Mouse (Mus musculus): ENCODE results near the gene 1520401A03Rik. TPM values are rescaled to one million over a fixed set of nuclear protein-coding genes. Genes with fewer than 3 reads are reported as not detected.
"Not testable (repeated sequence)": the region's sequence is repeated elsewhere in the genome, so short reads cannot be mapped to it uniquely, and the experiment has no call there.

Gene 1520401A03Rik
- 0.14 and 0.88 TPM in 2 replicates for polyA plus RNA-seq (2015; fragmentation: Nextera tagmentation; extraction: Ambion mirVana)

GRCm38 (mm10) chr17:23722376-23723125 lies at the start of gene 1520401A03Rik:
Gene 1520401A03Rik (minus strand): TSS chr17:23722783.
- Histone ChIP-seq H3K9me3 (replicated peaks) (no peaks in the 10 kb centered on the region), H3K9ac (no peak within 1 kb of the TSS), H3K4me2 (no peak within 1 kb of the TSS), H3K27ac (no peak within 1 kb of the TSS), H3K36me3 (no peaks in the 10 kb centered on the region), H3K4me3 (replicated peaks) (no peak within 1 kb of the TSS), H3K27me3 (no peaks in the 10 kb centered on the region), H3K4me1 (peaks cover 15% of the 10 kb centered on the region)
- no peak for ATAC-seq (replicated peaks; ENCODE audit: low FRiP score)
- WGBS: 68% methylated on average over 7 of the region's 7 CpGs

GRCm38 (mm10) chr17:23772219-23772556 lies 49.6 kb upstream of the 1520401A03Rik start:
- not testable (repeated sequence) for H3K4me3 ChIP-seq (replicated peaks); ATAC-seq (replicated peaks; ENCODE audit: low FRiP score); H3K27ac ChIP-seq; H3K27me3 ChIP-seq; H3K9me3 ChIP-seq (replicated peaks); H3K9ac ChIP-seq
- 87% methylated on average over 2 of the region's 2 CpGs for WGBS
- H3K4me2 ChIP-seq: 0 out of 2 replicates have a peak overlapping the region, but pooled peaks have one; percentile 75
- H3K4me1 ChIP-seq: peaks cover 15% of the 10 kb centered on the region
- H3K36me3 ChIP-seq: peaks cover 11% of the 10 kb centered on the region; the same call in 1 of the 2 replicates

- ATAC-seq (replicated peaks; ENCODE audit: low FRiP score): peak; percentile 97
- Histone ChIP-seq H3K4me1 (peaks cover 15% of the 10 kb centered on the region), H3K27me3 (no peaks in the 10 kb centered on the region), H3K27ac (peak within 1 kb of the TSS; percentile 89), H3K4me3 (replicated peaks) (peak within 1 kb of the TSS; percentile 93), H3K36me3 (peaks cover 11% of the 10 kb centered on the region; the same call in 1 of the 2 replicates), H3K4me2 (peak within 1 kb of the TSS; percentile 75), H3K9ac (peak within 1 kb of the TSS; percentile 94), H3K9me3 (replicated peaks) (no peaks in the 10 kb centered on the region)
- 3% methylated on average over 56 of the region's 58 CpGs for WGBS
Observed at GRCm38 (mm10) chr17:23771284-23772218, 49.0 kb upstream of the 1520401A03Rik start, which contains the start of gene Flywch1. Gene Flywch1 (minus strand): TSS chr17:23771602.

GRCm38 (mm10) chr17:23770896-23771283 lies 48.3 kb upstream of the 1520401A03Rik start:
- H3K4me2 ChIP-seq: peak overlapping the region; percentile 75
- peak overlapping the region; percentile 93 for H3K4me3 ChIP-seq (replicated peaks)
- peak overlapping the region; percentile 89 for H3K27ac ChIP-seq
- under 1% methylated on average over 19 of the region's 19 CpGs for WGBS
- peaks cover 15% of the 10 kb centered on the region for H3K4me1 ChIP-seq
- no peaks in the 10 kb centered on the region for H3K9me3 ChIP-seq (replicated peaks)
- peaks cover 11% of the 10 kb centered on the region; the same call in 1 of the 2 replicates for H3K36me3 ChIP-seq
- peak overlapping the region; percentile 94 for H3K9ac ChIP-seq
- peak; percentile 50; the same call in 1 of the 2 replicates for ATAC-seq (replicated peaks; ENCODE audit: low FRiP score)
- H3K27me3 ChIP-seq: no peaks in the 10 kb centered on the region

GRCm38 (mm10) chr17:23770493-23770892 lies 47.9 kb upstream of the 1520401A03Rik start:
- H3K4me1 ChIP-seq: peaks cover 15% of the 10 kb centered on the region
- H3K9ac ChIP-seq: peak overlapping the region; percentile 94
- no peaks in the 10 kb centered on the region for H3K9me3 ChIP-seq (replicated peaks)
- peak overlapping the region; percentile 89; the same call in 1 of the 2 replicates for H3K27ac ChIP-seq
- H3K27me3 ChIP-seq: no peaks in the 10 kb centered on the region
- 20% methylated on average over 2 of the region's 2 CpGs for WGBS
- peak overlapping the region; percentile 93 for H3K4me3 ChIP-seq (replicated peaks)
- H3K4me2 ChIP-seq: peak overlapping the region; percentile 75
- H3K36me3 ChIP-seq: peaks cover 11% of the 10 kb centered on the region; the same call in 1 of the 2 replicates
- ATAC-seq (replicated peaks; ENCODE audit: low FRiP score): no peak

GRCm38 (mm10) chr17:23762976-23763375 lies 40.4 kb upstream of the 1520401A03Rik start:
- Histone ChIP-seq H3K27me3 (no peaks in the 10 kb centered on the region), H3K9ac (no peak overlapping the region), H3K4me3 (replicated peaks) (no peak overlapping the region)

GRCm38 (mm10) chr17:23761155-23761554 lies 38.6 kb upstream of the 1520401A03Rik start:
- no peak overlapping the region for H3K27ac ChIP-seq
- H3K4me3 ChIP-seq (replicated peaks): no peak overlapping the region
- 94% methylated on average over 3 of the region's 3 CpGs for WGBS
- H3K4me1 ChIP-seq: no peaks in the 10 kb centered on the region
- H3K27me3 ChIP-seq: no peaks in the 10 kb centered on the region
- no peaks in the 10 kb centered on the region for H3K9me3 ChIP-seq (replicated peaks)
- peaks cover 80% of the 10 kb centered on the region for H3K36me3 ChIP-seq
- ATAC-seq (replicated peaks; ENCODE audit: low FRiP score): no peak
- H3K9ac ChIP-seq: no peak overlapping the region
- H3K4me2 ChIP-seq: no peak overlapping the region

More at GRCm38 (mm10) chr17:23762976-23763375, 40.4 kb upstream of the 1520401A03Rik start:
- no peak overlapping the region for H3K4me2 ChIP-seq
- no peaks in the 10 kb centered on the region for H3K9me3 ChIP-seq (replicated peaks)
- WGBS: 89% methylated on average over 11 of the region's 11 CpGs
- no peak overlapping the region for H3K27ac ChIP-seq
- H3K36me3 ChIP-seq: peaks cover 65% of the 10 kb centered on the region
- ATAC-seq (replicated peaks; ENCODE audit: low FRiP score): no peak
- no peaks in the 10 kb centered on the region for H3K4me1 ChIP-seq

- H3K27ac ChIP-seq: no peak overlapping the region
- H3K9ac ChIP-seq: no peak overlapping the region
- H3K4me3 ChIP-seq (replicated peaks): no peak overlapping the region
- H3K27me3 ChIP-seq: no peaks in the 10 kb centered on the region
- H3K9me3 ChIP-seq (replicated peaks): no peaks in the 10 kb centered on the region
- H3K4me1 ChIP-seq: no peaks in the 10 kb centered on the region
- ATAC-seq (replicated peaks; ENCODE audit: low FRiP score): no peak
- H3K36me3 ChIP-seq: peaks cover 87% of the 10 kb centered on the region
- no peak overlapping the region for H3K4me2 ChIP-seq
- WGBS: 96% methylated on average over 9 of the region's 9 CpGs
Observed at GRCm38 (mm10) chr17:23760231-23760630, 37.6 kb upstream of the 1520401A03Rik start.

- H3K36me3 ChIP-seq: peaks cover 98% of the 10 kb centered on the region
- H3K9ac ChIP-seq: no peak overlapping the region
- H3K9me3 ChIP-seq (replicated peaks): no peaks in the 10 kb centered on the region
- WGBS: 78% methylated on average over 8 of the region's 8 CpGs
- H3K4me2 ChIP-seq: no peak overlapping the region
- no peak for ATAC-seq (replicated peaks; ENCODE audit: low FRiP score)
- no peaks in the 10 kb centered on the region for H3K4me1 ChIP-seq
- H3K4me3 ChIP-seq (replicated peaks): no peak overlapping the region
- H3K27me3 ChIP-seq: no peaks in the 10 kb centered on the region
- no peak overlapping the region for H3K27ac ChIP-seq
Observed at GRCm38 (mm10) chr17:23758801-23759200, 36.2 kb upstream of the 1520401A03Rik start.

- Histone ChIP-seq H3K9ac (no peak overlapping the region), H3K27me3 (no peaks in the 10 kb centered on the region), H3K4me2 (no peak overlapping the region), H3K4me3 (replicated peaks) (no peak overlapping the region), H3K4me1 (no peaks in the 10 kb centered on the region), H3K9me3 (replicated peaks) (no peaks in the 10 kb centered on the region), H3K36me3 (peaks cover 100% of the 10 kb centered on the region), H3K27ac (no peak overlapping the region)
- ATAC-seq (replicated peaks; ENCODE audit: low FRiP score): no peak
- WGBS: 96% methylated on average over 9 of the region's 9 CpGs
Observed at GRCm38 (mm10) chr17:23757581-23757980, 35.0 kb upstream of the 1520401A03Rik start.

- H3K4me3 ChIP-seq (replicated peaks): no peak overlapping the region
- no peaks in the 10 kb centered on the region for H3K4me1 ChIP-seq
- 82% methylated on average over 13 of the region's 13 CpGs for WGBS
- peak overlapping the region; percentile 51; the same call in 1 of the 2 replicates for H3K27ac ChIP-seq
- H3K27me3 ChIP-seq: no peaks in the 10 kb centered on the region
- peaks cover 95% of the 10 kb centered on the region for H3K36me3 ChIP-seq
- H3K4me2 ChIP-seq: no peak overlapping the region
- no peaks in the 10 kb centered on the region for H3K9me3 ChIP-seq (replicated peaks)
- H3K9ac ChIP-seq: no peak overlapping the region
- no peak for ATAC-seq (replicated peaks; ENCODE audit: low FRiP score)
Observed at GRCm38 (mm10) chr17:23755689-23756088, 33.1 kb upstream of the 1520401A03Rik start.
